Mouse (Mus musculus) heart, embryonic 12.5 days (tissue): ENCODE measurements at regions not wholly inside any gene's neighbourhood (a gene's known extent, or its start where the extent isn't known, plus 50 kb on each side); places are given as distances from the start of the nearest gene placed in this dataset.
"Not testable (repeated sequence)": the region's sequence is repeated elsewhere in the genome, so short reads cannot be mapped to it uniquely, and the experiment has no call there.

Source experiments
- ATAC-seq: fragments of 200-750 bp; cut with Nextera tagmentation; 2 replicates; pipeline ENCODE4 v1.8.0; 2017; ENCODE audit warnings: moderate TSS enrichment, moderate library complexity; ENCODE audit not compliant: insufficient number of reproducible peaks, low FRiP score
- H3K27ac ChIP-seq: fragments of 300-500 bp; sonication (generic); 2 replicates; pipeline ENCODE4 v1.5.1; 2016; ENCODE audit warnings: mild to moderate bottlenecking, moderate library complexity; ENCODE audit not compliant: poor library complexity, severe bottlenecking
- H3K27me3 ChIP-seq: fragments of 300-500 bp; sonication (generic); replicated peaks from 2 replicates; pipeline ENCODE4 v1.6.1; 2016; ENCODE audit warnings: mild to moderate bottlenecking, moderate library complexity
- H3K36me3 ChIP-seq: fragments of 300-500 bp; sonication (generic); 2 replicates; pipeline ENCODE4 v1.6.1; 2016; ENCODE audit warnings: mild to moderate bottlenecking, moderate library complexity
- H3K4me1 ChIP-seq: fragments of 300-500 bp; sonication (generic); replicated peaks from 2 replicates; pipeline ENCODE4 v1.6.1; 2016; ENCODE audit warnings: mild to moderate bottlenecking
- H3K4me2 ChIP-seq: fragments of 300-500 bp; sonication (generic); 2 replicates; pipeline ENCODE4 v1.6.1; 2016; ENCODE audit warnings: mild to moderate bottlenecking, moderate library complexity
- H3K4me3 ChIP-seq: fragments of 300-500 bp; sonication (generic); 2 replicates; pipeline ENCODE4 v1.5.1; 2016; ENCODE audit warnings: mild to moderate bottlenecking
- H3K9ac ChIP-seq: fragments of 300-500 bp; sonication (generic); 2 replicates; pipeline ENCODE4 v1.6.1; 2016; ENCODE audit warnings: mild to moderate bottlenecking, moderate library complexity
- H3K9me3 ChIP-seq: fragments of 300-500 bp; sonication (generic); replicated peaks from 2 replicates; pipeline ENCODE4 v1.6.1; 2016; ENCODE audit warnings: mild to moderate bottlenecking, moderate library complexity
- WGBS: fragments of 180-500 bp; shearing (Covaris S2); methylation state at CpG from one replicate; pipeline ENCODE4 v1.1.7; 2016; 5-methylcytosine and 5-hydroxymethylcytosine counted together

GRCm38 (mm10) chr2:78331736-78332475 is 385.7 kb upstream of the Cwc22 start:
- 0 out of 2 replicates have a peak, but pooled peaks cover 4% of the 10 kb centered on the region for H3K9me3 ChIP-seq
- H3K4me2 ChIP-seq = no peak overlapping the region
- H3K4me3 ChIP-seq = no peak overlapping the region
- no peak overlapping the region for H3K27ac ChIP-seq
- no peak overlapping the region for H3K9ac ChIP-seq
- H3K4me1 ChIP-seq = no peaks in the 10 kb centered on the region
- no peaks in the 10 kb centered on the region for H3K27me3 ChIP-seq
- 71% methylated on average over 5 of the region's 5 CpGs for WGBS
- ATAC-seq = no peak
- H3K36me3 ChIP-seq = no peaks in the 10 kb centered on the region

GRCm38 (mm10) chr2:78326091-78326490 is 379.9 kb upstream of the Cwc22 start:
- H3K36me3 ChIP-seq = no peaks in the 10 kb centered on the region
- ATAC-seq = no peak
- 0 out of 2 replicates have a peak, but pooled peaks cover 6% of the 10 kb centered on the region for H3K9me3 ChIP-seq
- H3K27me3 ChIP-seq = no peaks in the 10 kb centered on the region
- H3K27ac ChIP-seq = no peak overlapping the region
- no peak overlapping the region for H3K4me3 ChIP-seq
- H3K4me1 ChIP-seq = no peaks in the 10 kb centered on the region
- 76% methylated on average over 2 of the region's 2 CpGs for WGBS
- no peak overlapping the region for H3K9ac ChIP-seq
- H3K4me2 ChIP-seq = no peak overlapping the region

DNA sequence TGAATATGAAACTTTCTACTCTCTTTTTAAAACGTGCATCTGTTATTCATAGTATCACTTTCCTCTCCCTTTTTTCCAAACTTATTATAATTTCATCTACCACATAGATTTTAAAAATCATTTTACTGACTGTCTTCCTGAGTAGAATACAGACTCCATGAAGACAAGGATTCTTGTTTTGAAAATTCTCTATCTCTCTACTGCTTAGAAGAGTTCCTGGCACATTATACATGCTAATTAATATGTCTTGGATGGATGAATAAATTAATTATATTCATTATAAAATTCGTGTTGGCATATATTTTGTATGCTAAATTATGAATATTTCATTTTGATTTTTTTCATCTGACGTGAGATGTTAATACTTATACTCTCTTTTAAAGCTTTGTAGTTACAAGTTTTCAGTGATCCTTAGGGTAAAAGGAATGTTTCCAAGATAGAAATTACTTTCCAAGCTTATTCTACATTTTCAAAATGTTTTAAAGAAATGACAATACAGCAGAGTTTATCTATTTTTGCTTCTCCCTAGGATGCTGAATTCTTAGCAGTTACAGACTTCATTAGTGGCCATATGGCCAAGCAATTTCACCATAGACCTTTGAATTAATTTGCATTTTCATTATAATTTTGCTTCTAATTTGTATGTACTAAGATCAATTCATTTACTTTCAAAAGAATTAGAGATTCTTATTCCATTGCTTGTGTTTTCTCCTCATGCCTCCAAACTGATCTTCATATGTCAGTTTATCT is 376.2 kb upstream of the Cwc22 start:
- Histone ChIP-seq H3K4me2 (no peak overlapping the region), H3K9ac (no peak overlapping the region), H3K4me3 (no peak overlapping the region), H3K27me3 (no peaks in the 10 kb centered on the region), H3K4me1 (no peaks in the 10 kb centered on the region), H3K9me3 (0 out of 2 replicates have a peak, but pooled peaks cover 2% of the 10 kb centered on the region), H3K27ac (no peak overlapping the region), H3K36me3 (no peaks in the 10 kb centered on the region)
- ATAC-seq = no peak
- WGBS = 66% methylated on average over 3 of the region's 3 CpGs

GRCm38 (mm10) chr2:78311766-78312491 is 365.8 kb upstream of the Cwc22 start:
- Histone ChIP-seq H3K9me3 (no peaks in the 10 kb centered on the region), H3K4me2 (no peak overlapping the region), H3K4me1 (no peaks in the 10 kb centered on the region), H3K9ac (no peak overlapping the region), H3K4me3 (no peak overlapping the region), H3K36me3 (no peaks in the 10 kb centered on the region), H3K27ac (no peak overlapping the region), H3K27me3 (no peaks in the 10 kb centered on the region)
- 73% methylated on average over 13 of the region's 13 CpGs for WGBS
- ATAC-seq = no peak

DNA sequence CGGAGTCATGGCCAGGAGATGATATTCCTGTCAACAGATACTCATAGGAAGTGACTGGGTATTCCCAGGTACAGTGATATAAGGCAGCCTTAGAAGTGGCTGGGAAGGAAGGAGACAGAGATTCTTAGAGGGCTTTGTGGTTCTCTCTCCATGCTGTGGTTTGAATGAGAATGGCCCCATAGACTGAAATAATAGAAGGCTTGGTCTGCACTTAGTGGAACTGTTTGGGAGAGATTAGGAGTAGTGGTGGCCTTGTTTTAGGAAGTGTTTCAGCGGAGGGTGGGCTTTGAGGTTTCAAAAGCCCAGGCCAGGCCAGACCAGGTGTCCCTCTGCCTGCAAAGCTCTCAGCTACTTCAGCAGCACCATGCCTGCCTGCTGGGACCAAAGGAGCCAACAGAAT is 363.2 kb upstream of the Cwc22 start:
- Histone ChIP-seq H3K27me3 (no peaks in the 10 kb centered on the region), H3K4me3 (no peak overlapping the region), H3K4me2 (no peak overlapping the region), H3K9me3 (no peaks in the 10 kb centered on the region), H3K9ac (no peak overlapping the region), H3K4me1 (no peaks in the 10 kb centered on the region), H3K36me3 (no peaks in the 10 kb centered on the region), H3K27ac (no peak overlapping the region)
- WGBS = 70% methylated on average over 2 of the region's 2 CpGs
- no peak for ATAC-seq

DNA sequence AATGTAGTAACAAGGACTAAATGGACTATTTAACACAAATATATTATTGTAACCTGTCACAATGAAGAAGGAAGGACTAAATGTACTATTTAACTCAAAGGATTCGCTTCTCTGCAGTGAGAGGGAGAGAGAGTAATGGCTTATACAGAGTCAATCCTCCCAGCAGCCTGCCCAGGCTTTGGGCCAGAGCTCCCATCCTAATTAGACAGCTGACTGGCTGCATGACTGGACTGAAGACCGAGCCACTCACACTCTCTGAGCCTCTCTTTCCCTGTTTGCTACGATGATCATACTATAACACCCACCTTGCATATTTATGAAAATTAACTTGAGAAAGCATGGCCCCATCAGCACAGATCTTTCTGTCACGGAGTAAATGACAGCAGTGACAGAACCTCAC is 360.7 kb upstream of the Cwc22 start:
- WGBS = 85% methylated on average over 4 of the region's 4 CpGs
- H3K4me2 ChIP-seq = no peak overlapping the region
- no peak overlapping the region for H3K4me3 ChIP-seq
- H3K27ac ChIP-seq = no peak overlapping the region
- no peak overlapping the region for H3K9ac ChIP-seq
- no peaks in the 10 kb centered on the region for H3K27me3 ChIP-seq
- H3K4me1 ChIP-seq = no peaks in the 10 kb centered on the region
- no peaks in the 10 kb centered on the region for H3K36me3 ChIP-seq
- no peaks in the 10 kb centered on the region for H3K9me3 ChIP-seq
- ATAC-seq = no peak

GRCm38 (mm10) chr2:78291665-78292064 is 345.5 kb upstream of the Cwc22 start:
- 0% methylated on average over 1 of the region's 1 CpGs for WGBS
- Histone ChIP-seq H3K27ac (peak overlapping the region; percentile 68), H3K36me3 (no peaks in the 10 kb centered on the region), H3K4me3 (no peak overlapping the region), H3K9me3 (no peaks in the 10 kb centered on the region), H3K4me2 (0 out of 2 replicates have a peak overlapping the region, but pooled peaks have one; percentile 6), H3K4me1 (peaks cover 12% of the 10 kb centered on the region), H3K27me3 (no peaks in the 10 kb centered on the region), H3K9ac (no peak overlapping the region)
- ATAC-seq = peak; percentile 51; the same call in 1 of the 2 replicates

DNA sequence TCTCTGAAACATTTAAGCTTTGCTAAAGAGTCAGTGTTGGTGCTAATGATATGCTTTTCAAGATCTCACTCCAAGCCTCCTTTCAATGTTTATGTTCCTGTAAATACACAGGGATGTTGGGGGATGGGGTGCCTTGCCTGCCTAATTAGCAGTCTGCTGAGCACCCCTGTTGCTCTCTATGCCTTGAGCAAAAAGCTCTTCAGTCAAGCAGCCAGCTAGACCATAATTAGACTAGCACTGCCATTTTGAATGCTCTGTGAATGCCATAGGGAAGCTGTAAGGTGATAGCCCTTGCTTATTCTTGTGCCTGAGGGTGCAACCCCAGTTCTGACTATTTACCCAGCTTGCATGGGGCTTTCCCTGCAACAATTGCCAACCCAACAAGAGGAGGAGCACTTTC is 338.6 kb upstream of the Cwc22 start:
- no peak for ATAC-seq

GRCm38 (mm10) chr2:78283605-78284004 is 337.4 kb upstream of the Cwc22 start:
- Histone ChIP-seq H3K4me1 (peaks cover 22% of the 10 kb centered on the region), H3K9ac (no peak overlapping the region), H3K27ac (no peak overlapping the region), H3K9me3 (no peaks in the 10 kb centered on the region), H3K4me3 (no peak overlapping the region), H3K36me3 (no peaks in the 10 kb centered on the region), H3K4me2 (no peak overlapping the region), H3K27me3 (no peaks in the 10 kb centered on the region)
- no peak for ATAC-seq
- WGBS = 28% methylated on average over 4 of the region's 4 CpGs

More for the DNA sequence above, 338.6 kb upstream of the Cwc22 start:
- Histone ChIP-seq H3K9me3 (no peaks in the 10 kb centered on the region), H3K4me2 (no peak overlapping the region), H3K9ac (no peak overlapping the region), H3K4me1 (peaks cover 14% of the 10 kb centered on the region), H3K36me3 (no peaks in the 10 kb centered on the region), H3K27ac (no peak overlapping the region), H3K27me3 (no peaks in the 10 kb centered on the region), H3K4me3 (no peak overlapping the region)

DNA sequence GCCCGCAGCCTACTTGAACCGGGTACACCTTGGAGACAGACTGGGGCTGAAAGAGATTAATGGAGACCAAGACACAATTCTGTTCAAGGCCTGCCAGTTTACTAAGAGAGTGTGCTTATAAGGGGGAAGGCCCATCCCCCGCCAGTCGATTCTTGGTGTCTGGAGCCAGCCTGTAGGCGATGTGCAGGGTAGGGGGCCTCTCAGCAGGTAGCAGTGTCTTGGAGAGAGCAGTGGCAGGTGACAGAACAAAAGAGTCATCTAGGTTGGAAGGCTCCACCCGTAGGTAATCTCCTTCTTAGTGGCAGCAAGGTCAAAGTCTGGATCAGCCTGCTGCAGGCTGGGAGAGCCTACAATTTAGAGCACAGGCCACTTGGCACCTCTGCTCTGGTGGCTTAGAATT is 335.7 kb upstream of the Cwc22 start:
- not testable (repeated sequence) for ATAC-seq

GRCm38 (mm10) chr2:78280219-78280915 is 334.2 kb upstream of the Cwc22 start:
- Histone ChIP-seq H3K27ac (no peak overlapping the region), H3K4me2 (no peak overlapping the region), H3K4me1 (peaks cover 22% of the 10 kb centered on the region), H3K9me3 (no peaks in the 10 kb centered on the region), H3K9ac (no peak overlapping the region), H3K36me3 (no peaks in the 10 kb centered on the region), H3K27me3 (no peaks in the 10 kb centered on the region), H3K4me3 (no peak overlapping the region)
- WGBS = 73% methylated on average over 5 of the region's 5 CpGs
- ATAC-seq = no peak

More for the DNA sequence above, 335.7 kb upstream of the Cwc22 start:
- H3K36me3 ChIP-seq, H3K9ac ChIP-seq, H3K4me2 ChIP-seq, H3K27ac ChIP-seq, H3K27me3 ChIP-seq, H3K4me3 ChIP-seq, H3K9me3 ChIP-seq: not testable (repeated sequence)
- 62% methylated on average over 6 of the region's 6 CpGs for WGBS
- peaks cover 22% of the 10 kb centered on the region for H3K4me1 ChIP-seq
